ENCODE assay signal across 8 mouse cellular contexts in the genomic region with DNA sequence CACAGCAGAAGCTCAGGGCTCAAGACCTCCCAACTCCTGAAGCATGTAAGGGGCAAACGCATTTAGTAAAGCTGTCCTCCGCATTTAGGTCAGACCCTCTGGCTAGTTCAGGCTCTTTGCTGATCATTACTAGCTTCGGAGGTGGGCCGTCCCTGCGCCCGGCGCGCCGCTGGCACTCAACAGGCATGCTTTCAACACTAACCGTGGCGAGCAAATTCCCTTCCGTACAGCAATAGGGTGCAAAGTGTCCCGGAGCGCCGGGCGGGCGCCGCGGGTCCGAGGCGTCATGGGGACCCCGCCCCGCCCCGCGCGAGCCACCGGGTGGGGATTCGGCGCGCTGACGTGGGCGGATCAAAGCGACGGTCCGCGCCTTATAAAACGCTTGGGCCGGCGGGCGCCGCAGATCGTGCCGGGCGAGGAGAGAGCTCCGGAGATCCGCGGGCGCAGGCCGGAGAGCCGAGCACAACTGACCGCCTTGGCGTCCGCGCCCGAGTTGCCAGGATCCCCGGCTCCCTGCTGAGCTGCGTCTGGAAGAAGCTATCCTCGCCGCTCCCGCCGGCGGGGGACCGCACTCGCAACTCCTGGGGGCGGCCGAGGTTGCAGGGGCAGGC. TPM values are rescaled to one million over a fixed set of nuclear protein-coding genes. Genes with fewer than 3 reads are reported as not detected.
DNase-seq lines count a peak whose midpoint lies in the region; ATAC-seq lines count a peak whose summit lies in the region.

A gene (plus strand): TSS at position 402 of the 611 bp plus-strand sequence.

- H3K9me3 ChIP-seq in embryonic facial prominence, embryonic 15.5 days (replicated peaks): no peaks in the 10 kb centered on the region
- no peaks in the 10 kb centered on the region for H3K9me3 ChIP-seq in limb, embryonic 15.5 days
- no peaks in the 10 kb centered on the region for H3K9me3 ChIP-seq in neural tube, embryonic 12.5 days

- WGBS in embryonic facial prominence, embryonic 15.5 days: under 1% methylated on average over 66 of the region's 66 CpGs
- under 1% methylated on average over 66 of the region's 66 CpGs for WGBS in limb, embryonic 15.5 days
- WGBS in neural tube, embryonic 12.5 days: under 1% methylated on average over 66 of the region's 66 CpGs

- peak within 1 kb of the TSS; percentile 97 for H3K4me2 ChIP-seq in embryonic facial prominence, embryonic 15.5 days (replicated peaks)
- H3K4me2 ChIP-seq in limb, embryonic 15.5 days: peak within 1 kb of the TSS; percentile 96
- peak within 1 kb of the TSS; percentile 88 for H3K4me2 ChIP-seq in neural tube, embryonic 12.5 days (replicated peaks)

- H3K9ac ChIP-seq in embryonic facial prominence, embryonic 15.5 days: peak within 1 kb of the TSS; percentile 72
- H3K9ac ChIP-seq in limb, embryonic 15.5 days: peak within 1 kb of the TSS; percentile 64
- peak within 1 kb of the TSS; percentile 62 for H3K9ac ChIP-seq in neural tube, embryonic 12.5 days

- intact Hi-C loops in heart, postnatal 14 days (cut with DNase I): no loop called here

- ATAC-seq in embryonic facial prominence, embryonic 15.5 days (ENCODE audit: insufficient number of reproducible peaks, low FRiP score, low TSS enrichment, low read depth): no peak
- no peak for ATAC-seq in limb, embryonic 15.5 days (ENCODE audit: insufficient number of reproducible peaks, low FRiP score, low TSS enrichment, low read depth)
- no peak for ATAC-seq in neural tube, embryonic 12.5 days (ENCODE audit: low FRiP score, low read depth)
- ATAC-seq in erythroblast, adult 5-6 weeks (replicated peaks; ENCODE audit: low FRiP score, poor library complexity, severe bottlenecking): no peak

- peak within 1 kb of the TSS; percentile 34; the same call in 1 of the 2 replicates for H3K27ac ChIP-seq in embryonic facial prominence, embryonic 15.5 days (replicated peaks)
- H3K27ac ChIP-seq in limb, embryonic 15.5 days: peak within 1 kb of the TSS; percentile 69
- no peak within 1 kb of the TSS for H3K27ac ChIP-seq in neural tube, embryonic 12.5 days

- peaks cover 55% of the 10 kb centered on the region for H3K4me1 ChIP-seq in embryonic facial prominence, embryonic 15.5 days
- H3K4me1 ChIP-seq in limb, embryonic 15.5 days: peaks cover 60% of the 10 kb centered on the region
- H3K4me1 ChIP-seq in neural tube, embryonic 12.5 days: peaks cover 52% of the 10 kb centered on the region

- peak within 1 kb of the TSS; percentile 61 for H3K4me3 ChIP-seq in embryonic facial prominence, embryonic 15.5 days (replicated peaks)
- peak within 1 kb of the TSS; percentile 63 for H3K4me3 ChIP-seq in limb, embryonic 15.5 days
- peak within 1 kb of the TSS; percentile 46 for H3K4me3 ChIP-seq in neural tube, embryonic 12.5 days

- no peaks in the 10 kb centered on the region for H3K36me3 ChIP-seq in embryonic facial prominence, embryonic 15.5 days
- no peaks in the 10 kb centered on the region for H3K36me3 ChIP-seq in limb, embryonic 15.5 days
- no peaks in the 10 kb centered on the region for H3K36me3 ChIP-seq in neural tube, embryonic 12.5 days

- DNase-seq in urinary bladder, adult 18-20 months (ENCODE audit: low spot score in 2 of 2): peak; percentile 29 to 53
- no peak for DNase-seq in urinary bladder, postnatal 10 days (ENCODE audit: low spot score)
- DNase-seq in heart, postnatal 14 days: peak; percentile 65 to 66
- no peak for DNase-seq in layer of hippocampus, adult 9-10 months (ENCODE audit: low spot score)

- H3K27me3 ChIP-seq in embryonic facial prominence, embryonic 15.5 days: peaks cover 72% of the 10 kb centered on the region
- H3K27me3 ChIP-seq in limb, embryonic 15.5 days: peaks cover 82% of the 10 kb centered on the region
- H3K27me3 ChIP-seq in neural tube, embryonic 12.5 days (replicated peaks): peaks cover 89% of the 10 kb centered on the region

RNA-seq across cellular contexts. Expression of the gene that starts here (rescaled TPM):
- 23.3 and 26.7 TPM in 2 replicates for polyA plus RNA-seq in embryonic facial prominence, embryonic 15.5 days (2015; fragmentation: Nextera tagmentation; extraction: Ambion mirVana)
- total RNA-seq in heart, postnatal 14 days (2021): 1 to 10 TPM; 2.7 to 3.7 TPM
- polyA plus RNA-seq in limb, embryonic 15.5 days (2015; fragmentation: Nextera tagmentation; extraction: Ambion mirVana): 23.2 and 29.1 TPM in 2 replicates
- 7.2 and 9.4 TPM in 2 replicates for polyA plus RNA-seq in neural tube, embryonic 12.5 days (2016; fragmentation: Nextera tagmentation; extraction: Ambion mirVana)
- total RNA-seq in erythroblast, adult 5-6 weeks (2015; ENCODE audit: low replicate concordance): not detected in 2 replicates
- total RNA-seq in erythroblast, adult 5-6 weeks (2017; ENCODE audit: low replicate concordance): not detected in 2 replicates

Comparison
In these comparisons a context has a peak if more than half of its experiments do, and no peak if none do; other contexts are left out.
1. DNase-seq: peak in urinary bladder, adult 18-20 months (2 of 2) and heart, postnatal 14 days (2 of 2); none in urinary bladder, postnatal 10 days (single experiment) and layer of hippocampus, adult 9-10 months (single experiment).
2. Peak in every context shown above with its lines, with median percentiles within 50 percentile points of each other: H3K4me2 ChIP-seq, H3K4me3 ChIP-seq and H3K9ac ChIP-seq.